Mouse (Mus musculus) limb, embryonic 10.5 days (tissue): Measurements from ENCODE around the gene Ylpm1. TPM values are rescaled to one million over a fixed set of nuclear protein-coding genes. Genes with fewer than 3 reads are reported as not detected.
A peak's percentile ranks its signal among the peaks of the same experiment; 100 is the strongest.

Experiments
- DNase-seq: peaks from one replicate; pipeline ENCODE4 v3.0.0-alpha.2; 2017; ENCODE audit warnings: low spot score
- H3K27ac ChIP-seq: fragments of 300-500 bp; sonication (generic); 2 replicates; pipeline ENCODE4 v1.5.1; 2016; ENCODE audit warnings: mild to moderate bottlenecking
- H3K27me3 ChIP-seq: fragments of 300-500 bp; sonication (generic); 2 replicates; pipeline ENCODE4 v1.6.1; 2016; ENCODE audit warnings: low read depth, mild to moderate bottlenecking; ENCODE audit not compliant: poor library complexity, severe bottlenecking
- H3K36me3 ChIP-seq: fragments of 300-500 bp; sonication (generic); 2 replicates; pipeline ENCODE4 v1.6.1; 2016; ENCODE audit warnings: mild to moderate bottlenecking, moderate library complexity
- H3K4me1 ChIP-seq: fragments of 300-500 bp; sonication (generic); 2 replicates; pipeline ENCODE4 v1.6.1; 2016
- H3K4me3 ChIP-seq: fragments of 300-500 bp; sonication (generic); 2 replicates; pipeline ENCODE4 v1.5.1; 2016; ENCODE audit warnings: mild to moderate bottlenecking, moderate library complexity
- H3K9me3 ChIP-seq: fragments of 300-500 bp; sonication (generic); replicated peaks from 2 replicates; pipeline ENCODE4 v1.6.1; 2016; ENCODE audit warnings: mild to moderate bottlenecking
- WGBS: fragments of 180-500 bp; shearing (Covaris S2); methylation state at CpG from one replicate; pipeline ENCODE4 v1.1.7; 2016; 5-methylcytosine and 5-hydroxymethylcytosine counted together
- polyA plus RNA-seq: library from polyadenylated mRNA; unstranded; fragments of >200 nt; fragmentation: Nextera tagmentation; extraction: Ambion mirVana; gene quantifications from 2 replicates; pipeline ENCODE4 v1.2.1, GENCODE M21; 2016

Ylpm1 gene
- polyA plus RNA-seq, 1 experiment from 2014 or later, result 35.8 TPM

- WGBS, result 79% methylated on average over 8 of the region's 8 CpGs
- Histone ChIP-seq H3K27me3 (no peaks in the 10 kb centered on the region), H3K36me3 (no peaks in the 10 kb centered on the region), H3K4me3 (no peak overlapping the region), H3K4me1 (peaks cover 13% of the 10 kb centered on the region), H3K9me3 (no peaks in the 10 kb centered on the region), H3K27ac (no peak overlapping the region)
- DNase-seq, result no peak
Measured at GRCm38 (mm10) chr12:85103096-85103495, 107.0 kb downstream of the Ylpm1 start.

GRCm38 (mm10) chr12:85104789-85105188 lies 108.7 kb downstream of the Ylpm1 start:
- Histone ChIP-seq H3K27ac (no peak overlapping the region), H3K4me3 (no peak overlapping the region), H3K36me3 (no peaks in the 10 kb centered on the region), H3K4me1 (peaks cover 20% of the 10 kb centered on the region), H3K27me3 (0 out of 2 replicates have a peak, but pooled peaks cover 8% of the 10 kb centered on the region), H3K9me3 (no peaks in the 10 kb centered on the region)
- WGBS, result 90% methylated on average over 8 of the region's 8 CpGs
- no peak for DNase-seq

GRCm38 (mm10) chr12:85106292-85106691 lies 110.2 kb downstream of the Ylpm1 start:
- peak overlapping the region; percentile 37 for H3K4me3 ChIP-seq
- 0 out of 2 replicates have a peak, but pooled peaks cover 8% of the 10 kb centered on the region for H3K27me3 ChIP-seq
- H3K36me3 ChIP-seq, result no peaks in the 10 kb centered on the region
- no peaks in the 10 kb centered on the region for H3K9me3 ChIP-seq
- peaks cover 23% of the 10 kb centered on the region for H3K4me1 ChIP-seq
- peak; percentile 46 for DNase-seq
- 0% methylated on average over 8 of the region's 8 CpGs for WGBS
- no peak overlapping the region for H3K27ac ChIP-seq

GRCm38 (mm10) chr12:85108643-85109042 lies 112.5 kb downstream of the Ylpm1 start:
- 67% methylated on average over 3 of the region's 3 CpGs for WGBS
- no peaks in the 10 kb centered on the region for H3K9me3 ChIP-seq

GRCm38 (mm10) chr12:85109426-85109825 lies 113.3 kb downstream of the Ylpm1 start:
- H3K4me3 ChIP-seq, result peak overlapping the region; percentile 94
- H3K4me1 ChIP-seq, result peaks cover 35% of the 10 kb centered on the region
- H3K27me3 ChIP-seq, result 0 out of 2 replicates have a peak, but pooled peaks cover 8% of the 10 kb centered on the region
- H3K36me3 ChIP-seq, result peaks cover 13% of the 10 kb centered on the region
- DNase-seq, result no peak
- 43% methylated on average over 4 of the region's 4 CpGs for WGBS
- no peak overlapping the region for H3K27ac ChIP-seq
- H3K9me3 ChIP-seq, result no peaks in the 10 kb centered on the region

More at GRCm38 (mm10) chr12:85108643-85109042, 112.5 kb downstream of the Ylpm1 start:
- H3K36me3 ChIP-seq, result peaks cover 10% of the 10 kb centered on the region
- H3K4me3 ChIP-seq, result no peak overlapping the region
- H3K4me1 ChIP-seq, result peaks cover 35% of the 10 kb centered on the region
- 0 out of 2 replicates have a peak, but pooled peaks cover 8% of the 10 kb centered on the region for H3K27me3 ChIP-seq
- no peak for DNase-seq
- no peak overlapping the region for H3K27ac ChIP-seq

GRCm38 (mm10) chr12:85110011-85110697 lies 114.0 kb downstream of the Ylpm1 start:
- peak overlapping the region; percentile 94 for H3K4me3 ChIP-seq
- no peaks in the 10 kb centered on the region for H3K9me3 ChIP-seq
- H3K36me3 ChIP-seq, result peaks cover 20% of the 10 kb centered on the region
- H3K27ac ChIP-seq, result peak overlapping the region; percentile 95
- 0 out of 2 replicates have a peak, but pooled peaks cover 8% of the 10 kb centered on the region for H3K27me3 ChIP-seq
- DNase-seq, result no peak
- 17% methylated on average over 18 of the region's 18 CpGs for WGBS
- peaks cover 35% of the 10 kb centered on the region for H3K4me1 ChIP-seq

- under 1% methylated on average over 83 of the region's 83 CpGs for WGBS
- 0 out of 2 replicates have a peak, but pooled peaks cover 8% of the 10 kb centered on the region for H3K27me3 ChIP-seq
- H3K4me1 ChIP-seq, result peaks cover 34% of the 10 kb centered on the region
Measured at GRCm38 (mm10) chr12:85110698-85111592, 114.8 kb downstream of the Ylpm1 start, which contains the start of the genes Prox2 and Dlst. TSS of gene Prox2 (minus strand) at chr12:85110759. TSS of gene Dlst (plus strand) at chr12:85110833.

GRCm38 (mm10) chr12:85112550-85113251 lies 116.6 kb downstream of the Ylpm1 start:
- Histone ChIP-seq H3K27me3 (0 out of 2 replicates have a peak, but pooled peaks cover 8% of the 10 kb centered on the region), H3K4me3 (0 out of 2 replicates have a peak overlapping the region, but pooled peaks have one; percentile 94)

More at GRCm38 (mm10) chr12:85110698-85111592, 114.8 kb downstream of the Ylpm1 start, which contains the start of the genes Prox2 and Dlst:
- Histone ChIP-seq H3K4me3 (peak within 1 kb of the TSS; percentile 94), H3K36me3 (peaks cover 26% of the 10 kb centered on the region), H3K9me3 (no peaks in the 10 kb centered on the region), H3K27ac (peak within 1 kb of the TSS; percentile 95)
- DNase-seq, result peak; percentile 94

GRCm38 (mm10) chr12:85113337-85113736 lies 117.2 kb downstream of the Ylpm1 start:
- H3K27me3 ChIP-seq, result 0 out of 2 replicates have a peak, but pooled peaks cover 8% of the 10 kb centered on the region
- no peak overlapping the region for H3K4me3 ChIP-seq
- H3K9me3 ChIP-seq, result no peaks in the 10 kb centered on the region
- H3K27ac ChIP-seq, result no peak overlapping the region
- peaks cover 25% of the 10 kb centered on the region for H3K4me1 ChIP-seq
- DNase-seq, result no peak
- H3K36me3 ChIP-seq, result peaks cover 45% of the 10 kb centered on the region
- 95% methylated on average over 3 of the region's 3 CpGs for WGBS

More at GRCm38 (mm10) chr12:85112550-85113251, 116.6 kb downstream of the Ylpm1 start:
- 91% methylated on average over 7 of the region's 7 CpGs for WGBS
- Histone ChIP-seq H3K36me3 (peaks cover 38% of the 10 kb centered on the region), H3K9me3 (no peaks in the 10 kb centered on the region), H3K27ac (no peak overlapping the region), H3K4me1 (peaks cover 25% of the 10 kb centered on the region)
- DNase-seq, result no peak

- H3K4me3 ChIP-seq, result no peak overlapping the region
- DNase-seq, result no peak
- peaks cover 51% of the 10 kb centered on the region for H3K36me3 ChIP-seq
- no peak overlapping the region for H3K27ac ChIP-seq
- H3K27me3 ChIP-seq, result 0 out of 2 replicates have a peak, but pooled peaks cover 6% of the 10 kb centered on the region
- peaks cover 25% of the 10 kb centered on the region for H3K4me1 ChIP-seq
- WGBS, result 100% methylated on average over 3 of the region's 3 CpGs
- H3K9me3 ChIP-seq, result no peaks in the 10 kb centered on the region
Measured at GRCm38 (mm10) chr12:85113917-85114316, 117.8 kb downstream of the Ylpm1 start.

GRCm38 (mm10) chr12:85115678-85116077 lies 119.6 kb downstream of the Ylpm1 start:
- H3K27me3 ChIP-seq, result no peaks in the 10 kb centered on the region
- DNase-seq, result no peak
- peaks cover 68% of the 10 kb centered on the region for H3K36me3 ChIP-seq
- H3K4me3 ChIP-seq, result no peak overlapping the region
- no peaks in the 10 kb centered on the region for H3K9me3 ChIP-seq
- H3K27ac ChIP-seq, result no peak overlapping the region
- peaks cover 15% of the 10 kb centered on the region for H3K4me1 ChIP-seq
- WGBS, result 81% methylated on average over 7 of the region's 7 CpGs
